Mouse (Mus musculus) CD4-positive, CD25-positive, alpha-beta regulatory T cell, adult 9 weeks (primary cell): ENCODE results near the gene Itgb3. TPM values are rescaled to one million over a fixed set of nuclear protein-coding genes. Genes with fewer than 3 reads are reported as not detected.

Experiments
- polyA plus RNA-seq: library from polyadenylated mRNA; unstranded; fragments of 100-300 nt; shearing (Covaris generic); gene quantifications from one replicate; pipeline ENCODE4 v1.2.1, GENCODE M21; 2017

The Itgb3 gene
- polyA plus RNA-seq = 19.1 TPM

DNA sequence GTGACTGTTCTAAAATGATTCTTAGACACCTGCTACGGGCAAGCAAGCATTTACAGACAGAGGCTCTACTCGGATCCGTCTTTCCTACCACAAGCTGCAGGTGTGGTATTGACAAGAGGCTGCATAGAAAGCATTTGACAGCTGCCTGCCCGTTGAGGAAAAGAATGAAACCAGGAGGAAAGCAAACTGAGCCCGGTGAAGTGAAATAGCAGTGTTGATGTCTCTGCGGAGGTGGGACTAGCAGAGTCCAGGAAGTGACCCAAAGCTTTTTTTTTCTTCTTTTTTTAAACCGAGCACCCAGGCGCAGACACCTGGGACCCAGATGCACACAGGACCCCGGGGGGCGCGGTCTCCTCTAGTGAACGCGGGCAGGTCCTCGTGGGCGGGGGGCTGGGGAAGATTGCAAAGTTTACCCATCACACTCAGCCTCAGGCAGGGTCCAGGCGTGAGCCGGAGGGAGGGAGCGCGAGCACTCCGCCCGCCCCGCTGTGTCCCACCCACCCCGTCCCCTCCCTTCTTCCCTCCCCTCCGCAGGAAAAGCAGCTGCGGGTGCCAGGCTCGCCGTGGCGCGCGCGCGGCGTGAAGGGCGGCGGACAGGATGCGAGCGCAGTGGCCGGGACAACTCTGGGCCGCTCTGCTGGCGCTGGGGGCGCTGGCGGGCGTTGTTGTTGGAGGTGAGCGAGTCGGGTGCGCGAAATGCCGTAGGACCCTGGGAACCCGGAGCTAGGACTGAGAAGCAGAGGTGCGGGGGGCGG, at the start of gene Itgb3:
Itgb3 (plus strand) TSS at position 510 of the 755 bp plus-strand sequence.

GRCm38 (mm10) chr11:104685548-104685947, 77.7 kb downstream of the Itgb3 start, which contains the start of gene Gm11639:
TSS of gene Gm11639 (plus strand) at chr11:104685707.

Other genes with a start within 250 kb of the Itgb3 start
- 49.5 TPM for gene Kansl1, start 139.1 kb upstream of the Itgb3 start, polyA plus RNA-seq
- 42.8 TPM for gene Cdc27, start 57.4 kb upstream of the Itgb3 start, polyA plus RNA-seq
- 7.7 TPM for gene Myl4, start 57.3 kb upstream of the Itgb3 start, polyA plus RNA-seq
- gene Gm11639, start 77.7 kb downstream of the Itgb3 start, polyA plus RNA-seq = 0.11 TPM